Mouse (Mus musculus) gastrocnemius, postnatal 10 days (tissue): ENCODE data around the gene Pus10. TPM values are rescaled to one million over a fixed set of nuclear protein-coding genes. Genes with fewer than 3 reads are reported as not detected.

Experiments used
- DNase-seq: peaks from one replicate; pipeline ENCODE4 v3.0.0; 2021; ENCODE audit warnings: mixed read lengths
- long read RNA-seq, 2 experiments: library from polyadenylated mRNA; stranded (forward); transcript quantifications; one replicate each; pipeline ENCODE4 v2.0.0; 2021
- total RNA-seq, 2 experiments: library from RNA; stranded (reverse); gene quantifications; 2 replicates each; pipeline ENCODE4 v1.2.3; 2021

The Pus10 gene
- total RNA-seq = 10 to 100 TPM; 14.1 to 14.4 TPM
- long read RNA-seq, experiment 1, transcript Pus10-202 (18 exons, 3,559 nt) = major isoform, 8 of 12 reads
- long read RNA-seq, experiment 1, partial matches to known transcripts = 1 of 12 reads
- long read RNA-seq, experiment 1, other reads (novel, unspliced or antisense) = 1 of 12 reads
- long read RNA-seq, experiment 2, transcript Pus10-202 (18 exons, 3,559 nt) = major isoform, 6 of 13 reads
- long read RNA-seq, experiment 2, partial matches to known transcripts = 3 of 13 reads
- long read RNA-seq, experiment 2, other reads (novel, unspliced or antisense) = 3 of 13 reads

DNA sequence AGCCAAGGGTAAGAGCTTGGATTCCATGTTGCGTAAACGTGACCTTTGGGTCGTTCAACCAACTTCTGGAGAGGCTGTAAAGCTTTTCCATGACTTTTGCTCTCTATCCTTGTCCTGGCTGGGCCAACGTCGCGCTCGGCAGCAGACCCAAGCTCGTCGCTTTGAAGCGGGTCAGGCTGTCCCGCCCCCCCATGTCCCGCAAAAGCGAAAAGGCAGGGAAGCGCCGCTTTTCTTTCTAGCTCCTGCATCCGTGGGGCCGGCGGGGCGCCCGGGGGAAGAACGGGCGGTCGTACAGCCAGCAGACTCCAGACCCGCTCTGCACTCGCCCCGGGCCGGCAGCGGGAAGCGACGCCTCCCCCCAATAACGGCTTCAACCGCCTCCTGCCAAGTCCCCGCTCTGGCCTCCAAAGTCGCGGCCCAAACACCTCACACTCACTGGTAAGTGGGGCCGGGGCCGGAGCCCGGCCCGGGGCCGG is at the start of gene Pus10:
TSS of gene Pus10 (plus strand) at position 364 of the 476 bp plus-strand sequence.
- DNase-seq = no peak

DNA sequence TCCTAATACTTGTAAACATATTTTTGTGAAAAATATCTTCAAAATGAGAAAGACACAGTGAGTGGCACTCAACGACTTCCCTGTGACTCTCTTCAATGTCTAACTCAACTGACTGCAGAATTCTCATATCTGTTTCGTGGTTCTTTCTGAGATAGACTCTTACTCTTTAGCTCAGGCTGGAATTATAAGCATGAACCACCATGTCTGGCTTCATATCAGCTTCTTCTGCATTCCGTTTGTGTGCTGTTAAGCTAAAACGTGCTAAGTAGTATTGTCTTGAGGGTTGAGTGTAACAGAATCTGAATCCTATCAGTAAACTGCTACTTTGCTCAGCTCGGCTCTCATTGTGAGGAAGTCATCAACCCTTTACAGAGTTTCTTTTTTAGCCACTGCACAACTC is 46.5 kb upstream of the Pus10 start:
- no peak for DNase-seq

DNA sequence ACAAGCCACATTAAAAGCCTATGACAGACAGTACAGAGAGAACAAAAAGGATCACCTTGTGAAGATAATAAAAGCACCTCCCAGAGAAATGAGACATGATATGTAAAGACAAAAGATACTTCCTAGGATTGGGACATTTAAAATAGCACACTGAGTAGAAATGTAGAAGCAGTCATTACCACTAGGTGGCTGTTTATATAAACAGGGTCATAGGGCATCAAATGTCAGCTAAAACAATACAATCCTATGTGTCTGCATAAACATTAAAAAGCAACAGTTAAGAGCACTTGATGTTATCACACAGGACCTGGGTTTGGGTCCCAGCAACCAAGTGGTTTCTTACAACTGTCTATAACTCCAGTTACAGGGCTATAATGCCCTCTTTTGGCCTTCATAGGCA is 34.8 kb upstream of the Pus10 start:
- DNase-seq = no peak

DNA sequence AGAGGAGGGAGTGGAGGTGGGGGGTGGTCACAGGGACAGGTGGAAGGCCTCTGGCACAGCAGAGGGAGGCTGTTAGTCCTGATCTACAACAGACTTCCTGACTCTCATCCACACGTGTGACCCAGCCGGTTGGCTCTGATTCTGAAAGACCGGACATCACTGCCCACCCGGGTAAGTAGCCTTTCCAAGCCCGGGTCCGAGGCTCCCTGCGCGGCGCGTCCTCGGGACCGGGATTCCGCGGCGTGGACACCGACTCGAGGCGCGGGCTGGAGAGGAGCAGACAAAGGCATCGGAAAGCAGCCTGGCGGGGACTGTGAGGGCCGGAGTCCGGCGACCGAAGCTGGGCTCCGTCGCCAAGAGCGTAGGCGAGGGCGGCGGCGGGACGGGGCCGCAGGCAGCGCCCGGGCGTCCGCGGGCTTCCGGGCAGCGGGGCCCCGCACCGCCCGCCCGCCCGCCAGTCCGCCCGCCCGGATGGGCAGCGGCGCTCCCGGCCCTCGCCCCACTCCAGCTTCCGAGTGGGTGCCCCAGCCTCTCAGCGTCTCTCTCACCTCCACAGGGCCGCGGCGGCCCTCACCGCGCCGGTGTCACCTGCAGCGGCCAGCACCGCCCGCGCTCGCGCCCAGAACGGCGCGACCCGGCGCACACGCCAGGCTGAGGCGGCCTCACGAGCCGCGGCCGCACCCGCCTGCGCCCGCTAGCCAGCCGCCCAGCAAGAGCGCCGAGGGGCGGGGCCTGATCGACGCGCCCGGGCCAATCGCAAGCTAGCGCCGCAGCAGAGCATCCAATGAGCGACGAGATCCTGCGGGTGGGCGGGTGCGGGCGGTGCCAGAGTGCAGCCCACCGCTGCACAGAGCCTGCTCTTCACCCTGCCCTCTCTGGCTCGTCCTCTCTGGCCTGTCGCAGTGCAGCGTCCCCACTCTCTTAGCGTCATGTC is 32.3 kb upstream of the Pus10 start, which contains the start of gene 0610010F05Rik:
TSS of gene 0610010F05Rik (minus strand) at position 695 of the 934 bp plus-strand sequence.
- peak; percentile 82 for DNase-seq

DNA sequence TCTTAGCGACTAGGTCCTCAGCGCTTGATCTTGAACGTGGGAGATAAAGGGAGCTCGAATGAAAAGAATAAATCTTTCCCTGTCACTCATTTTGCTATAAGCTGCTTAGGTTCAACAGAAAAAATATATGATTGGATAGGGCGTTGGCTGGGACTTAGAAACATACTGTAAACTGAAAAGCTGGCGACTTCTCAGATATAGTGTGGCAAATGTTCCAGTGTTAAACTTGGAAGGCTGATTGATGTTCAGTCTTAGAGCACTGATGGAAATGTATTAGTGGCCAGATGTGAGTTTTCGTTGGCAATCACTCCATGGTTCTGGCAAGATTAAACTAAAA is 31.6 kb upstream of the Pus10 start:
- no peak for DNase-seq

DNA sequence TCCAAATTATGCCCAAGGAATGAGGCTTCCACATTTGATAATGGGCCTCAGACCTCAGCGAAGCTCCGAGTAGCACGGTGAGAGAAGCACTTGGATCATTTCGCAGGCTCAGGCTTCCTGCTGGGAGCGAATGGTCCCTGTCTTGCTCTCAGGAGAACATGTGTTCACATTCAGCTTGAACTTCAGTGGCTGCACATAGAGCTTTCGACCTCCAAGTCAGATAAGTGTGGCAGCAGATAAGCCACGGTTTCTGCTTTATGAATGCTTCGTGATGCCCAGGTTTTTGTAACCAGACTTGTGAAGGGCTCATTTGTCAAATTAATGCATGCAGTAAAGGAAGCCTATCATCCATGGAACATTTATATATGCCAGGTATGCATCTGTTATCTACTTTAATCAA is 30.9 kb upstream of the Pus10 start:
- no peak for DNase-seq

DNA sequence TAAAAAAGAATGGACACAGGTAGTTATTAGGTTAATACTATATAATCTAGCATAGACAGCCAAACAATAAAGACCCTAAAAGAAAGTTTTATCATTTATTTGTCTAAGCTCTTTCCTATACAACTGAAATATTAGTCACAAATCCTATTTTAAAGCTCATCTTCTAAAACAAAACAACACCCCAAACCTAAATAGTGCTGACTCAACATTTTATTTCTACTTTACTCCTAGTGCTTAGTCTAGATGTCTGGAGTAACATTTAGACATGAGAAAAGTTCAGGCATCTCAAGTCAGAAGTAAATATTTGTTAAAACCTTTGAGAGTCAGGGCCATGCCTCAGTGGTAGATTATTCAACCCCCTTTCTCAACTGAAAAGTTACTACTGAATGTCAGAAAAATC is 18.0 kb upstream of the Pus10 start:
- DNase-seq = no peak

DNA sequence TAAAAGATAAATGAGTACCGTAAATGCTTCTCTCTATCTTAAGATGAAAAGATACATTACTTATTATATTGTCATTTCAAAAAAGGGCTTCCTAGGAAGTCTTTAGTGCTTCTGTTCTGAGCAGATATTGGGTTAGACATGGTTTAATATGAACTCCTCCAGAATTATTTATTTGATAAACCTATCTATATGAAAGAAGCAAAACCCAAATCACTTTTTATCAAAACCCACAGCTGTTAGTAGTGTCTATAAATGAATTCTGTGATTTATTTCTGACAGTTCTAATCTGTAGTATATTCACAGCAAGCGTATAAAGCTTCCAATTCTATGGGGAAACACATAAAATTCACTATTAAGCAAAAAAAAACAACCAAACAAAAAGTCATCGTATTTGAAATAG is 17.6 kb upstream of the Pus10 start:
- no peak for DNase-seq

DNA sequence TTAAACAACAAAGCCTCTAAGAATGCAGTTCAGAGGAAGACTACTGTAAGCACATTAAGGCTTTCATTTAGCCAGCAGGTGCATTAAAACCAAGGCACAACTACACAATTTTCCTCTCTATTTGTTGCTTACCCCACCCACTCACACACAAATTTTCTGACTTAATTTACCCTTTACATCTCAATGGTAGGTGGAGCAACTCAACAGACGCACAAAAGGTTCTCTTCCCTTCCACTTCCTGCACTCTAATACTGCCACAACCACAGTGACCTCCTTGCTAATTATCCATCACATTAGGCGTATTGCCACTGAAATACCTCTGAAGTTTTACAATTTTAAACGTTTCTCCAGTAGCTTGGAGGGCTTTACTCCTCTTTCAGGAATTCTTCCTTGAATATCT is 11.8 kb upstream of the Pus10 start:
- DNase-seq = no peak

DNA sequence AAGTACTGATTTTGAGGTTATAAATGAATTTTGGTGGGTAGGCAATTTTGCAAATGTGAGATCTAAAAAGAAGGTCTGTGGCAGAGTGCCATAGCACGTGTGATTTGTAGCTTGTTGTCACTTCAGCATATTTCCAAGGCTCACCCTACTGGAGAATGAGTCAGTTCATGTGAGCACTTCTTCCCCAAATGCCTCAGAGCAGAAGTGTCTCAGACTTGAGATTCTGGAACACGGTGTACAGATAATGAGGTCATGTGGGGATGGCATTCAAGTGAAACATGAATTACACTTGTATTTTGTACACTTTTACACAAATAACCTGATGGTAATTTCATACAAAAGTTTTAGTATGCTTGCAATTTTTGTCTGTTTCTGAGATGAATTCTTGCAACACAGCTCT is 7.7 kb upstream of the Pus10 start:
- no peak for DNase-seq

DNA sequence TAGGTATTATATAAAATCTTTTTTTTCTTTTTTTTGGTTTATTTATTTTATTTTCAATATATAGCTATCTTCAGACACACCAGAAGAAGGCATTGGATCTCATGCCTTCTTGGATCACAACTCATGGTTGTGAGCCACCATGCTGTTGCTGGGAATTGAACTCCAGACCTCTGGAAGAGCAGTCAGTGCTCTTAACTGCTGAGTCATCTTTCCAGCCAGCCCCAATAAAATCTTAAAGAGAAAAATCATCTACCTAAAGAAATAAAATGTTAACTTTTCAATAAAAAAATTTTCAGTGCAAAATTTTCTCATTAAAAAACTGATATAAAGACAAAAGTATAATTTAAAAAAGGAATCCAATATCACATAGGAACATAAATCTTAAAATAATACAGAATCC is 1.2 kb upstream of the Pus10 start:
- DNase-seq = no peak

DNA sequence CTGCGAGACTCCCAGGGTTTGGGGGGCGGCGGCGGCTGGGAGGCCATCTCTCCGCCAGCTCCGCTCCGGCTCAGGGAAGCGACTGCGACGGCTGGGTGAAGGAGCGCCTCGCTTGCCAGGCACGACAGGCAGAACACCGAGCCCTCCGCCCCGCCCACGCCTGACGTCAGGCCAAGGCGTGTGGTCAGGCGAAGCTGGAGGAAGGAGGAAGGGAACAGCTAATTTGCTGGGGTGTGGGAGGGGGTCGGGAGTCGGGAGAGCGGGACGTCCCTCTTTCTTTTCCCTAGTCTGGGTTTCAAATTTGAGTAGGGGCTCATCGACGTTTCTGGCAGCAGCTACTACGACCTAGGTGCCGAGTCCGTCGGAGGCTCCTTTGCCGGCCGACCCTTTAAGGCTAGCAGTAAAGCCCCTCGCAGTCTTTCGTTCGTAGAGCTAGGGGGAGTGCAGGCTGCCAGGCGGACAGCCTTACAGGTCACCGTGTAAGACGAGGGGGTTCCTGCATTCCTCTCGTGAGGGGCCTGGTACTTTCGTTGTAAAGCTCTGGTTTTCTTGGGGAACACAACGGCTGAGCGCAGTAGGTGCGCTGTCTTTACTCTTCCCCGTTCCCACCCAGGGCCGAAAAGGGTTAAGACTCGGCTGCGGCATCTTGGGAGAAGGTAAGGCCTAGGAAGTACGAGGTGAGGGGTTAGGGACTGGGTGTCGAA is 476 bp downstream of the Pus10 start, which contains the start of gene Pex13:
TSS of gene Pex13 (minus strand) at position 162 of the 704 bp plus-strand sequence.
- DNase-seq = peak; percentile 90

DNA sequence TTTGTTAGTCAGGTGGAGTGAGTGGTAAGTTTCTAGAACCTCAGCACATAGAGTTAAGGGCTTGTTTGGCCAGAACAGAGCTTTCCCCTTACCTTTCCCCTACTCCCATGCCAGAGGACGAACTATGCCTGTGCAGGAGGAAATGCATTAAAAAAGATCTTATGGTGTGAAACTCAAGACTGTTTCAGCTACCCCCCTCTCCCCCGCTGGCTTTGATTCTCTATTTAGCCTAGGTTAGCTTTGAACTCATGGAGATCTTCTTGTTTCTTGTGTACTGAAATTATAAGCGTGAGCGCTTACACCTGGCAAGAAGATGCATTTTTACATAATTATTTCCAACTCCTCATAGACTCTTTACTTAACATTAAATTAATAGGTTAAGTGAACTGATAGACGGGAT is 1.1 kb downstream of the Pus10 start:
- DNase-seq = no peak

DNA sequence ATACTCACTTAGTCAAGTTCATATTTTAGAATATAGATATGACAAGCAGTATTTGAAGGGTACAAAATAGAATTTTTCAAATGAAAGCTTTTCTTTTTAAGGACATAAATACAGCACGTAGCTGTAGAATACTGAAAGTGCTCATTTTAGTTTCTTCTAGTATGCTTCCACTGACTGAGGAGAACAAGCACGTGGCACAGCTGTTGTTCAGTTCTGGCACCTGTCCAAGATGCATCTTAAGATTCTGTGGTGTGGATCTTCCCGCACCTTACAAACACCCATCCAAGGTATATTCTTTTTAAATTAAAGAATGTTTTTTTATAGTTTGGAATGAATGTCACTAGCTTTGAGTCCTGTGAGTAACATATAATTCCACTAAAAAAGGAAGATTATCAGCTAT is 1.7 kb downstream of the Pus10 start:
- no peak for DNase-seq

DNA sequence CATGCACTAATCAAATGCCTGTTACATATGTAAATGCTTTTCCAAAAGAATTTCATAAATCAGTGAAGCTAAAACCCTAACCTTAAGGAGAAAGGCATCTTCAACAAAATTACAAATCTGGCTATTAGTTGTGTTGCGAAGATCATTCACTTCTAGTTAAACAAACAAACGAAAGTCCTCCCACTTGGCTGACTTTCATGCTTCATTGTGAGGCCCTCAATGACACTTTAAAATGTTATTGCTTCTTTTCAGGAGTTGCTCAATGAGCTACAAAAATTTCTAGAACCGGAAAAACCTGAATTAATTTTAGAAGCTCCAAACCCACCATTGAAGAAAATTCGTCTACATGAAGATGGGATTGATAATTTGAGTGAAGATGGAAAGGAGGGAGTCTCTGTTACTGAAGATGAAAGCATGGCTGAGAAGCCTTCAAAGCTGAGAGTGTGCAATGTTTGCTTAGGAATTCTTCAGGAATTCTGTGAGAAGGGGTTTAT is 6.8 kb downstream of the Pus10 start:
- no peak for DNase-seq

DNA sequence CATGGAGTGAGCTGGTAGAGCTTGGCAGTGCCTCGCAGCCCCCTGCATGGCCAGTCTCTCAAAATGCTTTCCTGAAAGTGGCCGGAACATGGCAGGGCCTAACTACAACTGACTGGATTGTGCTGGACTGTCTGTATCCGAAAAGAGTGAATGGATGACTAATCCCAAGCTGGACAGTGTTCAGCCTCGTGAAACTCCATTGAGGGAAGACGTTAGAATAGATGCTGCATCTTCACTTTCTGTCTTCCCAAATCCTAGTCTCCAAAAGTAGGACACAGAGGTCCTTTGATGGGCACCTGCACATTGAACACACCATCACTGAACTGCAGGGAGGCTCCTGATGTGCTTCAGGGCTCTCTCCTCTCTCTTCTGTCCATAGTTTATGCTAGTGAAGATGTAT is 10.6 kb downstream of the Pus10 start:
- no peak for DNase-seq

DNA sequence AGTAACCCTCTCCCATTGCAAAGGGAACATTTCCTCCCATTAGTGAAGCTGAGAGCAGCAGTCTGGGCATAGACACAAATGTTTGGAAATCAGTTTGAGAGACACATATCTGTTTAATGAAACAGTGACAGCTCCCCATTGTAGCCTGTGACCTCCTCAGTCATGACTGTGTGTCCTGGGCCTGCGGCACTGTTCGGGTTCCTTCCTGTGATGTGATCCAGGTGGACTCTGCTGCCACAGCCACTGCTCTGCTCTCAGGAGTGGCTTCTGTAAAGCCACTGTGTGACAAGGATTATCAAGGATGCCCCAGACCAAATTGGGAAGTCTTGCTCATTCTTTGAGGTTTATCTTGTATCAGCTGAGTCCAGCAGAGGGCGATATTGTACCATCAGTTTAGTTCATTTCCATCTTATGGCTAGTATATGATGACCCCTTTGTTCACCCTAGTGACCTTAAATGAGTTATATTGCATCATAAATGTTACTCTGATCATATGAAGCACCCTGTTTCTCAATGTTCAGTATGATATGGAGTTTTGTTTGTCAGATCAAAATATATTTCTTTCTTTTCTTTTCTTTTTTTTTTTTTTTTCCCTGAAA is 13.7 kb downstream of the Pus10 start:
- DNase-seq = peak; percentile 59

DNA sequence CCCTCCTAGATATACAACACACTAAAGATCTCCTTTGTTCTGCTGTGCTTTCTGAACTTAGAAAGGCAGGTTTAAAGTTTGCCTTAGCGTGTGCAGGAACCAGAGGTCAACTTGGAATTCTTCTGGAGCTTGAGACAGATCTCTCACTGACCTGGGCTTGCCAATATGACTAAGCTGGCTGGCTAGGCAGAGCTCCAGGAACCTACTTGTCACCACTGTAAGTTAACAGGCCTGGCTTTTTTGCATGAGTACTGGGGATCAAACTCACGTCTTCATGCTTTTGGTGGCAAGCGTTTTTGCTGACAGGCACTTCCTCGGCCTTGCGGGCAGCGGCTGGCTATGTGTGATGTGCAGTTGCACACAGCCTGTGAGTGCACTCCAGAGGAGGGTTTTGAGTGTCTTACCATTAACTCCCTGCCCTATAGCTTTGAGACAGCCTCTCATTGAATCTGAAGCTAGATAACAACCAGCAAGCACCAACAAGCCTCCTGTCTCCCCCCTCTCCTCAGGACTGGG is 15.0 kb downstream of the Pus10 start:
- no peak for DNase-seq

DNA sequence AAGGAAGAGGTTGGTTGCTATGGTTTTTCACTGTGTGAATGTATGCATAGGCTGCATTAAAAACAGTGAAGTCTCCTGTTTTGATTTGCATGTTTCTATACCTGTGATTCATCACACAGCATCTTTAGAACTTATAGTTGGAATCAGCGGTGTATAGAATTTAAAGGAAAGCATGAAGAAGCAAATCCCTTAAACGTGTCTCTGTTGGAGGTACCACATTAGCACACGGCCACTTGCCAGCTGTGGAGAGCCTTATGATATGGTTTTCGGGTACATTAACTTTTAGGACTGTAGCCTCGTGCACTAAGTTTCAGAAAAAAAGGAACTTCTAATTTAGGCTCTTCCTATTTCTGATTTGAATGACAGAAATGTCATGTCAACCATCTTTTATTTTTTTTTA is 17.1 kb downstream of the Pus10 start:
- no peak for DNase-seq

DNA sequence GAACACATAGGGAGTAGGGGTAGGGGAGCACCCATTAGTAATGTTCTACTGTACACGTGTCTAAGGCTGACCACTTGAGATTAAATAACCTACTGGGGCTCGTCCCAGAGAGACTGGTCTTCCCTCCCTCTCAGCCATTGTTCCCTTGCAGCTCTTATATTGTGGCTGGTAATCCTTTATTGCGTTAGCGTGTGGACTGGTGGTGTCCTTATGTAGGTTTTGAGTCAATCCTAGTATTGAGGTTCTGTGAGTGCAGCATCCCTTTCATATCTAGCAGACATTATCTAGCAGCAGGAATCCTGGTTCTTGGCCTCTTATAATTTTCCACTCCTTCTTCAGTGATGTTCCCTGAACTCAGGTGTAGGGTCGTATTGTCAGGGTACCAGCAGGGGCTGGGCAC is 21.2 kb downstream of the Pus10 start:
- no peak for DNase-seq

DNA sequence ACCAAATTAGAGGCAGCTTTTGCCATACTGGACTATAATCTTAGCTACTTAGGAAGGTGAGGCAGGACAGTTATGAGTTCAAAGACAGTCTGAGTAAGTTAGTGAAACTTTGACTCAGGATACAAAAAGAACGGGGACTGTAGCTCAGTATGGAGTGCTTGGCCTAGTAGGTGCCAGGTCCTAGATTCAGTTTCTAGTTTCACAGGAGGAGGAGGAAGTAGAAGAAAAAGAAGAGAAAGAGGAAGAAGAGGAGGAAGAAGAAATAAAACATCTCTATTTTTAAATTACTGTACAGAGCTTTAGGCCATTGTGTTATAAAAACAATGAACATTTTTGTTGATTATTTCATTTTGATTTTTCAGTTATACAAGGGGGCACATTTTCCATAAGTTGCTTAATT is 22.6 kb downstream of the Pus10 start:
- no peak for DNase-seq

DNA sequence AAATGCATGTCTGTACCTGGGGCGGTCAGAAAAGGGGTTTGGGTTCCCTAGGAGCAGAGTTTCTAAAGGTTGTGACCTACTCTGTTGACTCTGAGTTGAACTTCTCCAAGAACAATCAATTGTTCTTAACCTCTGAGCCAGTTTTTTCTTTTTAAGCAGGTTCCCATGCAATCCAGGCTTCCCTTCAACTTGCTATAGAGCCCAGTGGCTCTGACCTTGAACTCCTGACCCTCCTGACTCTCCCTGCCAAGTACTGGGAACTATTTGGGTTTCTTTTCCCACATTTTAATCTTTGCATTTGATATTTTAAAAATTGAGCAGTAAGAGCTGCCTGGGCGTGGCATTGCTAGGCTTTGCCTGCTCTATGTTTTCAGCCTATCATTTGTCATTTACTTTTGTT is 27.8 kb downstream of the Pus10 start:
- no peak for DNase-seq
